Mouse (Mus musculus) E14TG2a.4 (cell line): ENCODE data around the gene Mark1.

Experiments
- CTCF ChIP-seq: conservative IDR thresholded peaks from 2 replicates; pipeline ENCODE4 v1.5.1; 2014; ENCODE audit warnings: low read length
- POU5F1 ChIP-seq: IDR thresholded peaks from 2 replicates; pipeline ENCODE4 v1.6.1; 2014; ENCODE audit warnings: low read length, borderline replicate concordance

GRCm38 (mm10) chr1:184922824-184923223 lies 76.5 kb downstream of the Mark1 start:
- TF ChIP-seq CTCF (no peak), POU5F1 (no peak)
